Mouse (Mus musculus) small intestine, adult 2 months (tissue): ENCODE results near the gene Hoxa9.

Experiments used
- CTCF ChIP-seq: fragments of 200-500 bp; IDR thresholded peaks from 2 replicates; pipeline ENCODE4 v1.5.1; 2012; ENCODE audit warnings: low read depth, mild to moderate bottlenecking, control low read depth, inconsistent platforms, low read length, moderate library complexity, mixed read lengths; ENCODE audit not compliant: insufficient replicate concordance, insufficient read length; ENCODE audit errors: extremely low read depth
- POLR2A ChIP-seq: fragments of 200-500 bp; IDR thresholded peaks from 2 replicates; pipeline ENCODE4 v1.6.1; 2012; ENCODE audit warnings: low read depth, mild to moderate bottlenecking, control low read depth, inconsistent platforms, low read length, moderate library complexity

DNA sequence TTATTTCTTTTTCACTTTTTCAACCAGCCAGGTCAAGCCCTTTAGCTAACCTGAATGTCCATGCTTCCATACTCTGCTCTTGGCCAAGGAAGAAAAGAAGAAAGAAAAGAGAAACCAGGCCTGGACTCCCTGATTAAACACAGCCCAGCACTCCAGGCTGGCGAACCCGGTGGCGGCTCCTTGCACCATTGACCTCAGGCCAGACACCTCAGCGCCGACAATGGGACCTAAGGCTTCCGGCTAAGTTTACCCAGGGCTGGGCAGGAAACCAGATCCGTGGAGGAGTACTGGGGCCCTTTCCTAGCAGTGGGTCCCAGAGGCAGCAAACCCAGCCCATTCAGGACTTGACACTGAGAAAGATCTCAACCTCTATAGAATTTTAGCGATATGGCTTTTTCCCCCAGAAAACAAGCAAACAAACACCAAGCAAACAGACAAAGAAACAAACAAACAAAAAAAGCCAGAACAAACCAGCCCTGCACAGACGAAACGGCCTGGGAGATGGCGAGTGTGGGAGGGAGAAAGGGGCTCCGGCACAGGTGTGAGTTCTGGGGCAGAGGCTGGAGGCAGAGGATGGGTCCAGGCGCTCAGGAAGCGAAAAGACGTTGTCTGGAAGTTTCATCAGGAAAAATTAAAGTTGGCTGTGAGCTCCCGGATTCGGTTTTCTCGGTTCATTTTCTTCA lies 1.1 kb upstream of the Hoxa9 start:
- TF ChIP-seq CTCF (no peak), POLR2A (no peak)
